Mouse (Mus musculus): Measurements from ENCODE around the gene Pex14.
"Not testable (repeated sequence)": the region's sequence is repeated elsewhere in the genome, so short reads cannot be mapped to it uniquely, and the experiment has no call there.

Gene Pex14

DNA sequence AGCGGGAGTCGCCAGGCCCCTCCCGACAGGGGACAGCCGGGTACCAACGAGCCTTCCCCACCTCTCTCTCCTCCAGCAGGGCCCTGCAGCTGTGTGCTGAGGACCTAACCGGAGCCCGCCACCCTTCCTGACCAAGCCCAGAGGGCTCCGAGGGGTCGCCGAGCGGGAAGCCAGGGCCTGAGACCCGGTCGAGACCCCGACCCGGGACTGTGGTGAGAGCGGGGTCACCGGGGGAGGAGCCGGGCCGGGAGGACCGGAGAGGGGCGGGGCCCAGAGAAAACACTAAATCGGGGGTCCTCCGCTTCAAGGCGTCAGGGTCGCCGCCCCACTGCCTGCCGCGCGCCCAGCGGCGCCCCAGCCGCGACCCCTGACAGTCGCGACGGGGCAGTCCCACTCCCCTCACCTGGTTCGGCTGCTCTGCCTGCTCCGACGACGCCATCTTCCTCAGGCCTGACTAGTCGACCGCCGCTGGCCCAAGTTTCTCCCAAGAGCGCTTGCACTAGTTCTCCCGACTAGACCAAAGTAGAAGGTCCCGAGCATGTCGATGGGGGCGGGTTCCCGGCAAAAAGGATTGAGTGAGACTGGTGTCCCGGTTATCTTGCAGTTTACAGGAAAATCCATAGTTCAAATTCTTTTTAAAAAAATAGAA lies at the start of gene Pex14:
Gene Pex14, minus strand, starts transcription at position 508 of the 649 bp plus-strand sequence.
- peak; percentile 80 for DNase-seq (ENCODE audit: low read depth, low spot score)

DNA sequence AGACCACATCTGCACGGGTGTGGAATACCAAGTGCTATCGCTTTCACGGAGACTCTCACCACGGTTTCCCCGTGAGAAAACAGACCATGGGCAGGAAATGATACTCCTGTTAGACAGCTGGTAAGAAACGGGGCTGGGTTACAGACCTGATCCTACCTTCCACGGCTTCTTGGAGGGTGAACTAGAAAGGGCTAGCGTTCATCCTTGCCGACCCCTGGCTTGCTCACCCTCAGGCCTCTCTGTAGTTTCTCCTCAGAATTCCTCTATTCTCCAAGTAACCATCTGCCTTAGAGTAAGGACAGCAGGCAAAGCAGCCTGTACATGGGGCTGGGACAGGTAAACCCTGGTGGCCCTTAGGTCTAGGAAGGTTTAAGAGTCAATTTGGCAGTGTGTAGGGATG lies 49.5 kb upstream of the Pex14 start:
- no peak for DNase-seq (ENCODE audit: low read depth, low spot score)

DNA sequence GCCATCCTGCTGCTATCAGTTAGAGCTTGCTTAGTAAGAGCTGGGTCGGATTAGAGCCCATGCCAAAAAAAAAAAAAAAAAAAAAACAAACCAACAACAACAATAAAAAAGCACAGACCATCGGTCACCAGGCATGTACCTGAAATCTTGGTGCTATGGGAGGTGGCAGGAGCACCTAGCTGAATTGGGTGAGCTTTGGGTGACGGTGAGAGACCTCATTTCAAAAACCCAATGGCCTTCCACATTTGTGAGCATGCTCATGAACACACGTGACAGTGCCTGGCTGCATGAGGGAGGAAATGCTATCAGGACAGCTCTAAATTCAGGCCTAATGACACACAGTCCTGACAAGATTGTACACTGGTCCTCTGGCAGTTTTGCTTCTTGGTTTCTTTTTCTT lies 48.4 kb upstream of the Pex14 start:
- DNase-seq (ENCODE audit: low read depth, low spot score) = no peak

DNA sequence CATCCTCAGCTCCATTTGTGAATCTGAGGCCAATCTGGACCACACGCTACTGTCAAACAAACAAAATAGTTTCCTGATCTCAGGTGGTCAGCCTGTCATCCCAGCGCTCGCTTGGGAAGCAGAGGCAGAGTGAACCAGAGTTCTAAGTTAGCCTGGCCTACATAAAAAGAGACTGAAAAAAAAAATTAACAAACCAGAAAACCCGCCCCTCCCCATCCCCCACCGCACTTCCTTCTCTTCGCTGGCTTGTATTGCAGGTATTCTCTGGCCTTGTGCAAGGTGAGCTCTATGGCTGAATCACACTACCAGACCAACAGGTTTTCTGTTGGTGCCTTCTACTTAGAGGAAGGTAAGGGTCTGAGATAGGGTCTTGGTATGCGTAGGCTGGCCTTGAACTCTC lies 47.9 kb upstream of the Pex14 start:
- no peak for DNase-seq (ENCODE audit: low read depth, low spot score)

DNA sequence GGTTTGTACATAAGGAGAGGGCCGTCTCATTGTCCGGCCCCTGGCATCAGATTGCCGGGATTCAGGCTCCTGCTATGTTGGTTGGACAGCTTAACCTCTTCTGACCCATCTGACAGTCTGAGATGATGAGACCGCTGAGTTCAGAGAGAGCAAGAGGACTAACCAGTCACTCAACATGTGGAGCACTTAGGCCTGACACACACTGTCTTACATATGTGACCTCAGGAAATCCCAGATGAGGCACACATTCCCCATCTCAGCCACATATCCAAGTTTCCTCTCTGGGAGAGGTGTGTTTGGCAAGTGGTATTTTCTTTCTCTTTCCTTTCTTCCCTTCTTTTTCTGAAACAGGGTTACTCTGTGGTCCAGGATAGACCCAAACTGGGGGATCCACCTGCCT lies 45.5 kb upstream of the Pex14 start:
- DNase-seq (ENCODE audit: low read depth, low spot score) = no peak

DNA sequence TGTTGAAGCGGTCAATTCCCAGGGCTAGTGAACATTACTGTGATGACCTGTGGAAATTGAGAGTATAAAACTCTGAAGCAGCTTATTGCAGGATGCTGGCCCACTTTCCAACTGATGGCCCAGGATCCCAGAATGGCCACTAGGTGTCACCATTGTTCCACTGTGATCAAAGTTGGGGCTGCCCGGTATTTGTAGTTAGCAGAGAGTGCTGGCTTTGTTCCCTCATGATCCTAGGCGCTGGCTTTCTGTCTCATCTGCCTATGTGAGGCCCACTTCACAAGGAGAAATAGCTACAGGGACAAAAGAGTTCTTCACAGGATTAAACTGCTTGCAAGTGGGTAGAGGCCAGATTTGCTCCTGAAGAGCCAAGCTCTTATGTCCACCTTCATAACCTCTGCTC lies 44.8 kb upstream of the Pex14 start:
- peak; percentile 61 for DNase-seq (ENCODE audit: low read depth, low spot score)

DNA sequence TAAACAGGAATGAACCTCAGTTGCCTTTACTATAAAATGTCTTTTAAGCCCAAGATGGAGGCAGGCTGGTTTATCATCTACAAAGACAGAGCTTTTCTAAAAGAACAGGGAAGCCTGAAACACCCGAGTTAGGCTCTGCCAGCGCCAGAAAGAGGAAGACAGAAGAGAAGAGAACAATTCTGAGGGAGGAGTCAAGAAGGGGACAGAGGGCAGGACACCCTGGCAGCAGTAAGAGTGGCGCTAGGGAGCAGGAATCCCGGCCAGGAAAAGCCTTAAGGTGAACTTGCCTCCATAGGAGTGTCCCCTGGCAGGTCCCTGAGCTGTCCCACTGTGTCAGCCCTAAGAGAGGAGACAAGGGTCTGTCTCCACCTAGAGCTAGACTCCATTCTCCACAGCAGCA lies 43.9 kb upstream of the Pex14 start:
- DNase-seq (ENCODE audit: low read depth, low spot score) = no peak

DNA sequence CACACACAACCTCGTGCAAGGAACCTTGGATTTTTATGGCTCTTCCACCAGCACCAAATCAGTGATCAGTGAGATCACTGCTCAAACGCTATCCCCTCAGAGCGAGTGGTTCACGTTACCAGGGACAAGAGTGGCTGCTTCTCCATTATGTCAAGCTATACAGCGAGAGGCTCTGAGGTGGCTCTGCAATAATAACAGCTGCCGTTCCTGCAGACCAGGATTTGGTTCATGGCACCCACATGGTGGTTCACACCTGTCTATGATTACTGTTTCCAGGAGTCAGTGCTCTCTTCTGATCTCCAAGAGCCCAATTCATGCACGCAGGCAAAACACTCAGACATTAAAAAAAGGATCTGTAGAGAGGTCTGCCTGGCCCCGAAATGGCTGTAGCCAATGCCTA lies 38.8 kb upstream of the Pex14 start:
- DNase-seq (ENCODE audit: low read depth, low spot score) = no peak

DNA sequence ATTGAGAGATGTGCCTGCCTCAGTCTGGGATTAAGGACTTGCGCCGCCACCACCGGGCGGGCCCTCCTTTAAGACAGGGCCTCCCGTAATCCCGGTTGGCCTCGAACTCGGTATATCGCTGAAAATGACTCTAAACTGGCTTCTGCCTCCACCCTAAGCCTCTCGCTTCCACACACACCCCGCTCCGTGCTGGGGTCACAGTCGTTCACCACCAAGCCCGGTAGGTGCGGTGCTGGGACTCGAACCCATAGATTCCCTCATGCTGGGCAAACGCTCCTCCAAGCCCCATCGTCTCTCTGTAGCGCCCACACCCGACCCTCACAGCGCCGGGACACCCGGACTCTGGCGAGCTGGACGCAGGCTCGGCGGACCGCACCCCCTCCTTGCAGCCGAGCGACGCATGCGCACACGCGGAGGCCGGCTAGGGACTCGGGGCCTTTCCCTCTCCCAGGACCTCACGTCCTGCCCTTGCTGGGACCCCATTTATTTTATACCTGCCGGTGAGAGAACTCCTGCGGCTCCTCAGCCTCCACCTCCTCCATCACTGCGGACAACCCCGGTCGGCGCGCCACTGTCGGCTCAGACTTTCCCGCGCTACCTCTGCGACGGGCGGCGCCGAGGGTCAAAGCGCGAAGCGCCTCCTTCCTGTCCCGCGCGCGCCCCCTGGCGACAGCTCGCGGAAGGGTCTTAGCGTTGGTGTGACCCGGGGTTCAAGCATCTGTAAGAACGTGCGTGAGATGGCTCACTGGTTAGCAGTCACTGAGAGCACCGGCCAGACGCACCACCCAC lies 37.5 kb upstream of the Pex14 start, which contains the start of gene Cenps:
Gene Cenps, minus strand, starts transcription at position 648 of the 789 bp plus-strand sequence.
- peak; percentile 66 for DNase-seq (ENCODE audit: low read depth, low spot score)

DNA sequence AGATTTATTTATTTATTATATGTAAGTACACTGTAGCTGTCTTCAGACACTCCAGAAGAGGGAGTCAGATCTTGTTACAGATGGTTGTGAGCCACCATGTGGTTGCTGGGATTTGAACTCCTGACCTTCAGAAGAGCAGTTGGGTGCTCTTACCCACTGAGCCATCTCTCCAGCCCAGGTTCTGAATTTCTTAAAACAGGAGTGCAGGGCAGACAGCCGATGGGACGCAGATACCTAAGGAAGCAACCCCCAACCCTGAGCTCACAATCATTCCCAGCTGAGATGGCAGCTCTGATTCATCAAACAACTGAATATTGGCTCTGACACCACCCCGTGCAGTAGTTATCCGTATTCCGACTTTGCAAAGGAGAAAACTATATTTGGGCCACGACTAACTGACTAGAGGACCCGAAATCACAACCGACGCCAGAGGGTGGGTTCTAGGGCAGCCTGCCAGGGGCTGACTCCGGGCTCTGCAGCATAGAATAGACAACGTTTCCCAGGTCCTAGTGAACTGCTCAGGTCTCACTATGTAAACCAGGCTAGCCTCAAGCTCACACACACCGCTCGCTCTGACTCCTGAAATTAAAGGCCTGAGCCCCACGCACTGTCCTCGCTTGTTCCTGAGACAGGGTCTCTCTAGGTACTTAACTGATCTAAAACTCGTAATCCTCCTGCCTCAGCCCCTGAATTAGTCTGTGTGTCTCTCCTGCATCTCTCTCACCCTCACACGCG lies 36.6 kb upstream of the Pex14 start:
- DNase-seq (ENCODE audit: low read depth, low spot score) = no peak

DNA sequence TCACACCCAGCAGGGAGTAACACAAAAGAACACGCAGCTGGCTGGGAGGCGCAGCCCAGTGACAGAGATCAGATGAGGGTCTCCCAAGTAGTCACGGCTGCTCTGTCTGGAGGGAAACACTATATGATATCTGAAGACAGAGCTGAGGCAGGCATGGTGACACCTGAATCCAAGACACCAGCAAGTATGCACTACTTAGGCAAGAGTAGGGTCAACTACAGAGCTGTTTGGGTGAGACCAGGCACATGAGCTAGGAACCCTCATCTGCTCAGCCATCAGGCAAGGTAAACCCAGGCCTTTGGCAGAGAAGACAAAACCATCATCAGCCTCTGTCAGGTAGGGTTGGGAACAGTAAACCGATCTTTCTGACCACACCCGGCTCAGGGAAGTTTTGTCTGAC lies 33.7 kb upstream of the Pex14 start:
- no peak for DNase-seq (ENCODE audit: low read depth, low spot score)

DNA sequence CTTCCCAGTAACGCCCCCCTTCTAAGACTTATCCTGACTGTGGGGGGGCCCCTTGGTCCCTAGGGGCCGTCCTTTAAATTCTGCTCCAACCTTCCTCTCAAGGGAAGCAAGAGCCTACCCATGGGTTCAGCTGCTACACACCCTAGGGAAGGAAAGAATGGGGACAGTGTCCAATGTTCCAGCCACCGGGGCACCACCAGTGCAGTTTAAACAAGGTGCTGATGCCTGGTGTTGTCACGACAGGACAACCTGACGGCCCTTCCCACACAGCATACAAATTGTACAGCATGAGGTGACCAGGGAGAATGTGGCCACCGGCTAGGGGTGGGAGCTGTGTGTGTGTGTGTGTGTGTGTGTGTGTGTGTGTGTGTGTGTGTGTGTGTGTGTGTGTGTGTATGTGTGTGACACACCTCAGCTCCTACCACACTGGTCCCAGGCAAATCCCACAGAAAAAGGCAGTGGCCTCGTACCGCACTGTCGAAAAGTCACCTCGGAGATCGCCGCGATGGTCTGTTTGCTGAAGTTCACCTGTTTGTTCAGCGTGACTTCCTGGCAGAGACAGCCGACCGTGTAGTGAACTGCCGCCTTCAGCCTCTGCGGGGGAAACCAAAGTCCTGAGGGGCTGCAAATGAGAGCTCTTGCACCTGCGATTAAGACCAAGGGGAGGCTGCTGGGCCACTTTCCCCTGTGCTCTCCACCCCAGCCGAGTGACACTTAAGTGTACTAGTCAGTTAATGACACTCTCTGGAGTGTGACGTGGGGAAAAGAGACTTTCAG lies 32.3 kb upstream of the Pex14 start:
- no peak for DNase-seq (ENCODE audit: low read depth, low spot score)

DNA sequence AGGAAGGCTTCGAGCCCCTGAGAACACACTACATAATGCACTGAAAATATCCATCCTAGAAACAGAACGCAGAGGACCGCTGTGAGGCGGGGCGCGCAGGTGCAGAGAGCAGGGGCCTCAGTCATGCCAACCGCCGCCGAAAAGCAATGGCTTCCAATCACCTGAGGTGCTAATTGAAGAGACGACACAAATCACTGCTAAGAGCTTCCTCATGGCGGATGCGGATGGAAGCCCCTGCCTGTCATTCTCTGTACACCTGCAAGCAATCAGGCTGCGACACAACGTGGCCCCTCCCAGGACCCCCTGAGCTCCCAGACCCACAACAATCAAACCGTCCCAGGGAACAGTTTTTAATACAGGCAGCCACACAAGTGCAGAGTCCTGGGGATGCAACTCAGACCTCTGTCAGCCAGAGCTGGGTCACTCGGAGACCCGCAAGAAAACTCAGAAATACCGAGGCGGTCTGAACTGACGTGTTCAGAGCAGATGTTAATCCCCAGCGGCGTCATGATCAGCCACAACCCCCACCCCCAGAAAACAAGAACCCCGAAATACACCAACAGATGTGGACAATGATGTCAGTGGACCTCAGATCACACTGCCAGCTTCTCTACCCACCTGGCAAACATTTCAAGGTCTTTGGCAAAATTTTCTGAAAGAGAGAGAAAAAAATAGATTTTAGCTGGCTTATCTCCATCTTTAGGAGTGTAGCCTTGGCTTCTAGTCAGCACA lies 31.5 kb upstream of the Pex14 start:
- DNase-seq (ENCODE audit: low read depth, low spot score) = no peak

DNA sequence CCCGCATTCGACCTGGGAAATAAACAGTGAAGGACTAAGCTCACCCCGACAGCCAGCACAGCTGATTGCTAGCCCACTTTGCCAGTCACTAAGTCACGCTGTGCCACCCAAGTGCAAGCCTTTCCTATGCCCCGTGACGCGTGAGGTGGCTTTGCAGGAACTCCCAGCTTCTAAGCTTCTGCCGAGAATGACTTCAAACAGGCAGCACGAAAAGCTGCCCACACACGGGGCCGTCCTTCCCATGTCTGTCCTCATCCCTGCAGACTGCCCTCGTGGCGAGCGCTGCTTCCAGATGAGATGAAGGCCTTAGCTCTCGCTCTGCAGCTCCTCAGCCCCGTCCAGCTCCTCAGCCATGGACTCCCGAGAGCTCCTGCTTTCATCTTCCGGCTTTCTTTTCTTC lies 28.8 kb upstream of the Pex14 start:
- DNase-seq (ENCODE audit: low read depth, low spot score) = no peak

DNA sequence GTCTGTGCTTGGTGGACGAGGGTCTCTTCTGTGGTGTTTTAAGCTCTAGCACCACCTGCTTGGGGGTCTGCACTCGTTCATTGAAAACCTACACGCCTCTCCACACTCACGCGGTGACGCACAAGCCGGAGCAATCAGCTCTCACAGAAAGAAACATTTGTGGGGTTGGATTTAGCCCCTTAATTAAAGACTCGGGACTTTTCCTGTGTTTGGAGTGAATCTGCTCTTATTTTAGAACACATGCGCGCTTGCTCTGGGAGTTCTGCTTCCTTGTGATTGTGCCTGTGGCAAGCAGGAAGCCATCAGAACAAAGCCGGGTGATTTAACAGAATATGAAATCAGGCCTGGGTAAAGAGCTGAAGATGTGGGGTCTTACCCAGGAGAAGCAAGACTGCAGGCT lies 27.0 kb upstream of the Pex14 start, which contains the start of gene Cort:
Gene Cort, minus strand, starts transcription at position 101 of the 400 bp plus-strand sequence.
- no peak for DNase-seq (ENCODE audit: low read depth, low spot score)

DNA sequence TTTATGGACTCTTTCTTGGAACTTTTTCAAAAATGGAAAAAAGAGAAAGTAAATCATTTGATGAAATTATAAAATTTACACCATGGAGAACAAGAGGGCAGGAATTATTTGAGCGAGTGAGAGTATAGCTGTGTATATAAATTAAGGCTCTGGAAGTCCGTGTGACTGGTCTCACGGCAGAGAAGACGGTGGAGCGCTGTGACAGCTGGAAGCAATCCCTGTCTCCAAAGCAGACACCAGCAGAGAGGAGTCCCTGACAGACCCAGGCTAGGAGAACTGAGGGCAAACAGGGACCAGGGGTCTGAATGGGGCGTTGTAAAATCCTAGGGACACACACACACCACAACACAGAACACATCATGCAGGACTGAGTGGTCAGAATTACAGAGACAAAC lies 26.4 kb upstream of the Pex14 start:
- DNase-seq (ENCODE audit: low read depth, low spot score) = no peak

DNA sequence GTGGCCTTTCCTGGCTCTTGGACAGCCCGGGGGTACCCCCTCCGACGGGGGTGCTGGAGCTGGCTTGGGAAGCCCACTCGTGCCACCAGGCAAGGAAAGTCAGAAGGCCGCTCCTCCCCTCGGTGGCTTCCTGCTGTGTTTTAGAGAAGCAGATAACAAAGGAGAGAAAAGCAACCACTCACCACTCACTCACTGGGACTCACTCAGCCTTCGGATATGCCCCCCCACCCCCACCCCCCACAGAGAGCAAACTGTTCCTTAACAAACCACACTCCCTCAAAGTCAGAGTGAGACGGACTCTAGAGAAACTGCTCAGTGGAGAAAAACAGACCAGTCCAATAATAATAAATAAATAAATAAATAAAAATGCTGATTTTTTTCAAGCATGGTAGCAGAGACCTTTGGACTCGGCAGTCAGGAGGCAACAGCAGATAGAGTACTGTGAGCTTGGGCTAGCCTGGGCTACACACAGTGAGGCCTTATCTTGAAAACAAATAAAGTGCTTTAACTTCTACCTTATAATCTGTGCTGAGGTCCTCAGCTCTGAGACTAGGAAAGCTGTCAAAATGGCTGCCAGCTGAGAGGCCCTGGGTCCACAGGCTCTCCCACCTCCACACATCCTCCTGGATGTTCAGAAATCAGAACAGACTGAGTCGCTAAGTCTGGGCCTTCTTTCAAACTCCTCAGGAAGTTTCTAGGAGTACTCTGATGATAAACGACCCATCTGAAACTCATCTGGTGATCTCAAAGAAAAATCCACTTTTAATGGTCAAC lies 25.9 kb upstream of the Pex14 start:
- no peak for DNase-seq (ENCODE audit: low read depth, low spot score)

DNA sequence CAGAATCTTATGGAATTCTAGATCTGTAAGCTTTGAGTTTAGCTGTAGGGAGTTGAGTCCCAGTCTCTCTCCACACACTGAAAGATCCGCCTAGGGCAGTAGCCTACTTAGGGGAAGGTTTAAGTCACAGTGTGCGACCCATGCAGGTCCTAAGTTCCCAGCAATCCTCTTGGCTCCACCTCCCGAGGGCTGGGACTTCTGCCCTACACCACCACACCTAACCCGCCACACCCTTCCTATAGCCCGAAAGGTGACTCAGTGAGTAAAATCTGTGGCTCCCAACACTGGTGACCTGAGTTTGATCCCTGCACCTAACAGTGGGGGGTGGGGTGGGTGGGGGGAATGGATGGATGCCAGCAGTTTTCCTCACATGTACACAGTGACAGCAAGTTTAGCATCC lies 23.8 kb upstream of the Pex14 start:
- DNase-seq (ENCODE audit: low read depth, low spot score) = no peak

DNA sequence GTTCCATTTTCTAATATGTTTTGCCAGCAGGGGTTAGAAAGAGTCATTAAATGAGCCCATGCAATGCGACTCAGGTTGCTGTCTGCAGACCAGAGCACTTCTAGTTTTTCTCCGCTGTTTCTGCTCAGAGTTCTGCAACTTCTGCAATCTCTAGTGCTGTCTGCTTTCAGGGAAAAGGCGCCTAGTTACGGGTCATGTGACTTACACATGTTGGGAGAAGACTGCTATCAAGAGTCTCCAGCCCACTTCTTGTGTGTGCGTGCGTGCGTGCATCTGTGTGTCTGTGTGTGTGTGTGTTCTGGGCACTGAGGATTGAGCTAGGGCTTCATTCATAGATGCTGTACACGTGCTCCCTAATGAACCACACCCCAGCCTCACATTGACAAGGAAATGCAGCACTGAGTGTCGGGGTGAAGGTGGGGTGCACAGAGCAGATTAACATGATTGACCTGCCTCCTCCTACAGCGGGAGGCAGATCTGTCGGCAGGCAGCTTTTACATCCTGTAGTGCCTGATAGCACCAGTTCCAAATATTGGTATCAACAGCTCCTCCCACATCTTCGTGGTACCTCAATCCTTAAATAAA lies 20.4 kb upstream of the Pex14 start:
- DNase-seq (ENCODE audit: low read depth, low spot score) = not testable (repeated sequence)

Data from brain, embryonic 18.5 days (tissue).